Mouse (Mus musculus) embryonic facial prominence, embryonic 14.5 days (tissue): ENCODE measurements around the gene Selenow. TPM values are rescaled to one million over a fixed set of nuclear protein-coding genes. Genes with fewer than 3 reads are reported as not detected.
A peak's percentile ranks its signal among the peaks of the same experiment; 100 is the strongest.

Source experiments
- ATAC-seq: fragments of 200-750 bp; cut with Nextera tagmentation; 2 replicates; pipeline ENCODE4 v1.8.0; 2017; ENCODE audit warnings: low read depth, moderate number of reproducible peaks, moderate TSS enrichment
- DNase-seq: peaks from one replicate; pipeline ENCODE4 v3.0.0-alpha.2; 2015; ENCODE audit warnings: low spot score
- H3K27ac ChIP-seq: fragments of 300-500 bp; sonication (generic); replicated peaks from 2 replicates; pipeline ENCODE4 v1.5.1; 2014; ENCODE audit warnings: low read depth, mild to moderate bottlenecking, low read length, moderate library complexity
- H3K27me3 ChIP-seq: fragments of 300-500 bp; sonication (generic); replicated peaks from 2 replicates; pipeline ENCODE4 v1.6.1; 2014; ENCODE audit warnings: low read length; ENCODE audit not compliant: control insufficient read depth, insufficient read depth
- H3K36me3 ChIP-seq: fragments of 300-500 bp; sonication (generic); 2 replicates; pipeline ENCODE4 v1.6.1; 2014; ENCODE audit warnings: low read length, mixed read lengths; ENCODE audit not compliant: control insufficient read depth, insufficient read depth
- H3K4me1 ChIP-seq: fragments of 300-500 bp; sonication (generic); 2 replicates; pipeline ENCODE4 v1.6.1; 2014; ENCODE audit warnings: antibody characterized with exemption, low read length; ENCODE audit not compliant: control insufficient read depth, insufficient read depth
- H3K4me2 ChIP-seq: fragments of 300-500 bp; sonication (generic); 2 replicates; pipeline ENCODE4 v1.6.1; 2014; ENCODE audit warnings: low read depth, mild to moderate bottlenecking, low read length, moderate library complexity, mixed read lengths
- H3K4me3 ChIP-seq: fragments of 300-500 bp; sonication (generic); 2 replicates; pipeline ENCODE4 v1.5.1; 2014; ENCODE audit warnings: low read depth, mild to moderate bottlenecking, low read length
- H3K9ac ChIP-seq: fragments of 300-500 bp; sonication (generic); 2 replicates; pipeline ENCODE4 v1.6.1; 2014; ENCODE audit warnings: low read depth, mild to moderate bottlenecking, low read length, moderate library complexity, mixed read lengths
- H3K9me3 ChIP-seq: fragments of 300-500 bp; sonication (generic); 2 replicates; pipeline ENCODE4 v1.6.1; 2016; ENCODE audit warnings: low read length; ENCODE audit not compliant: control insufficient read depth
- WGBS: fragments of 180-500 bp; shearing (Covaris S2); extraction: QIAGEN DNeasy Blood & Tissue Kit; methylation state at CpG from one replicate; pipeline ENCODE4 v1.1.7; 2014; 5-methylcytosine and 5-hydroxymethylcytosine counted together
- polyA plus RNA-seq: library from polyadenylated mRNA; unstranded; fragments of >200 nt; fragmentation: Nextera tagmentation; extraction: Ambion mirVana; gene quantifications from 2 replicates; pipeline ENCODE4 v1.2.1, GENCODE M21; 2014

Gene Selenow
- polyA plus RNA-seq, 1 experiment from 2014 or later, result 1,004 TPM

- Histone ChIP-seq H3K9ac (no peak overlapping the region), H3K27ac (no peak overlapping the region), H3K36me3 (peaks cover 53% of the 10 kb centered on the region), H3K4me1 (peaks cover 3% of the 10 kb centered on the region), H3K4me2 (no peak overlapping the region), H3K4me3 (no peak overlapping the region), H3K27me3 (no peaks in the 10 kb centered on the region), H3K9me3 (0 out of 2 replicates have a peak, but pooled peaks cover 4% of the 10 kb centered on the region)
- WGBS, result 90% methylated on average over 11 of the region's 15 CpGs
- DNase-seq (no peak), ATAC-seq (no peak)
Measured at GRCm38 (mm10) chr7:15950008-15950407, 27.8 kb upstream of the Selenow start.

- Histone ChIP-seq H3K4me1 (peaks cover 8% of the 10 kb centered on the region), H3K9me3 (0 out of 2 replicates have a peak, but pooled peaks cover 4% of the 10 kb centered on the region), H3K36me3 (peaks cover 51% of the 10 kb centered on the region), H3K27ac (no peak overlapping the region), H3K27me3 (no peaks in the 10 kb centered on the region), H3K4me2 (peak overlapping the region; percentile 51; the same call in 1 of the 2 replicates), H3K4me3 (no peak overlapping the region), H3K9ac (peak overlapping the region; percentile 47)
- ATAC-seq (no peak), DNase-seq (no peak)
- WGBS, result 75% methylated on average over 7 of the region's 7 CpGs
Measured at GRCm38 (mm10) chr7:15949216-15949790, 27.1 kb upstream of the Selenow start.

- 2% methylated on average over 16 of the region's 23 CpGs for WGBS
- DNase-seq (peak; percentile 88), ATAC-seq (peak; percentile 48)
- Histone ChIP-seq H3K9me3 (0 out of 2 replicates have a peak, but pooled peaks cover 2% of the 10 kb centered on the region), H3K9ac (peak overlapping the region; percentile 47), H3K27ac (peak overlapping the region; percentile 52), H3K4me2 (peak overlapping the region; percentile 51), H3K4me1 (peaks cover 8% of the 10 kb centered on the region), H3K27me3 (no peaks in the 10 kb centered on the region), H3K36me3 (peaks cover 51% of the 10 kb centered on the region), H3K4me3 (peak overlapping the region; percentile 23)
Measured at GRCm38 (mm10) chr7:15948381-15948941, 26.3 kb upstream of the Selenow start.

- peak overlapping the region; percentile 51; the same call in 1 of the 2 replicates for H3K4me2 ChIP-seq
- H3K9ac ChIP-seq, result no peak overlapping the region
- no peak overlapping the region for H3K4me3 ChIP-seq
- no peaks in the 10 kb centered on the region for H3K9me3 ChIP-seq
- H3K4me1 ChIP-seq, result peaks cover 8% of the 10 kb centered on the region
- DNase-seq (no peak), ATAC-seq (no peak)
- peaks cover 52% of the 10 kb centered on the region for H3K36me3 ChIP-seq
- 49% methylated on average over 4 of the region's 4 CpGs for WGBS
- no peaks in the 10 kb centered on the region for H3K27me3 ChIP-seq
- no peak overlapping the region for H3K27ac ChIP-seq
Measured at GRCm38 (mm10) chr7:15947653-15948260, 25.6 kb upstream of the Selenow start.

- Histone ChIP-seq H3K4me2 (peak within 1 kb of the TSS; percentile 95), H3K4me3 (peak within 1 kb of the TSS; percentile 72), H3K4me1 (peaks cover 8% of the 10 kb centered on the region), H3K36me3 (peaks cover 55% of the 10 kb centered on the region), H3K9me3 (no peaks in the 10 kb centered on the region), H3K27ac (peak within 1 kb of the TSS; percentile 96), H3K27me3 (no peaks in the 10 kb centered on the region), H3K9ac (peak within 1 kb of the TSS; percentile 85)
- WGBS, result 2% methylated on average over 51 of the region's 59 CpGs
- DNase-seq (peak; percentile 99), ATAC-seq (peak; percentile 91)
Measured at GRCm38 (mm10) chr7:15945721-15946536, 23.7 kb upstream of the Selenow start, which contains the start of gene Nop53. Gene Nop53 (minus strand): TSS chr7:15946074.

GRCm38 (mm10) chr7:15945211-15945610 is 23.0 kb upstream of the Selenow start:
- ATAC-seq, result no peak

GRCm38 (mm10) chr7:15944311-15944710 is 22.1 kb upstream of the Selenow start:
- Histone ChIP-seq H3K9me3 (no peaks in the 10 kb centered on the region), H3K9ac (no peak overlapping the region), H3K4me1 (peaks cover 8% of the 10 kb centered on the region), H3K4me3 (peak overlapping the region; percentile 72; the same call in 1 of the 2 replicates), H3K4me2 (peak overlapping the region; percentile 95), H3K27ac (no peak overlapping the region), H3K36me3 (peaks cover 56% of the 10 kb centered on the region), H3K27me3 (no peaks in the 10 kb centered on the region)
- peak; percentile 56 for DNase-seq
- WGBS, result 85% methylated on average over 1 of the region's 1 CpGs
- ATAC-seq, result no peak

More at GRCm38 (mm10) chr7:15945211-15945610, 23.0 kb upstream of the Selenow start:
- 4% methylated on average over 8 of the region's 8 CpGs for WGBS
- Histone ChIP-seq H3K27me3 (no peaks in the 10 kb centered on the region), H3K4me1 (peaks cover 8% of the 10 kb centered on the region), H3K4me3 (peak overlapping the region; percentile 72), H3K9me3 (no peaks in the 10 kb centered on the region), H3K27ac (peak overlapping the region; percentile 96), H3K36me3 (peaks cover 56% of the 10 kb centered on the region), H3K4me2 (peak overlapping the region; percentile 95), H3K9ac (peak overlapping the region; percentile 85)
- DNase-seq, result no peak

GRCm38 (mm10) chr7:15938621-15939020 is 16.4 kb upstream of the Selenow start:
- peaks cover 80% of the 10 kb centered on the region for H3K36me3 ChIP-seq
- H3K9ac ChIP-seq, result no peak overlapping the region
- ATAC-seq (no peak), DNase-seq (no peak)
- 97% methylated on average over 3 of the region's 3 CpGs for WGBS
- H3K4me2 ChIP-seq, result no peak overlapping the region
- no peaks in the 10 kb centered on the region for H3K4me1 ChIP-seq
- H3K4me3 ChIP-seq, result no peak overlapping the region
- H3K27me3 ChIP-seq, result no peaks in the 10 kb centered on the region
- no peaks in the 10 kb centered on the region for H3K9me3 ChIP-seq
- H3K27ac ChIP-seq, result no peak overlapping the region
